Mouse (Mus musculus) kidney, embryonic 16.5 days (tissue): Measurements from ENCODE around the gene Tas2r123. TPM values are rescaled to one million over a fixed set of nuclear protein-coding genes. Genes with fewer than 3 reads are reported as not detected.

Experiments used
- ATAC-seq: fragments of 200-750 bp; cut with Nextera tagmentation; 2 replicates; pipeline ENCODE4 v1.8.0; 2017; ENCODE audit warnings: moderate TSS enrichment; ENCODE audit not compliant: low FRiP score, low TSS enrichment
- H3K27ac ChIP-seq: fragments of 300-500 bp; sonication (generic); 2 replicates; pipeline ENCODE4 v1.5.1; 2014; ENCODE audit warnings: low read length
- H3K27me3 ChIP-seq: fragments of 300-500 bp; sonication (generic); 2 replicates; pipeline ENCODE4 v1.6.1; 2014; ENCODE audit warnings: low read length, control low read depth, mixed read lengths; ENCODE audit not compliant: insufficient read depth
- H3K36me3 ChIP-seq: fragments of 300-500 bp; sonication (generic); 2 replicates; pipeline ENCODE4 v1.6.1; 2014; ENCODE audit warnings: low read length, control low read depth, mixed read lengths; ENCODE audit not compliant: insufficient read depth
- H3K4me1 ChIP-seq: fragments of 300-500 bp; sonication (generic); 2 replicates; pipeline ENCODE4 v1.6.1; 2014; ENCODE audit warnings: low read length, control low read depth, mixed read lengths; ENCODE audit not compliant: insufficient read depth
- H3K4me2 ChIP-seq: fragments of 300-500 bp; sonication (generic); replicated peaks from 2 replicates; pipeline ENCODE4 v1.6.1; 2014; ENCODE audit warnings: low read depth, low read length
- H3K4me3 ChIP-seq: fragments of 300-500 bp; sonication (generic); 2 replicates; pipeline ENCODE4 v1.5.1; 2014; ENCODE audit warnings: mild to moderate bottlenecking, low read length
- H3K9ac ChIP-seq: fragments of 300-500 bp; sonication (generic); replicated peaks from 2 replicates; pipeline ENCODE4 v1.6.1; 2014; ENCODE audit warnings: low read length
- H3K9me3 ChIP-seq: fragments of 300-500 bp; sonication (generic); 2 replicates; pipeline ENCODE4 v1.6.1; 2016; ENCODE audit warnings: low read length, control low read depth
- WGBS: fragments of 180-500 bp; shearing (Covaris S2); extraction: QIAGEN DNeasy Blood & Tissue Kit; methylation state at CpG from one replicate; pipeline ENCODE4 v1.1.7; 2014; 5-methylcytosine and 5-hydroxymethylcytosine counted together
- polyA plus RNA-seq: library from polyadenylated mRNA; unstranded; fragments of >200 nt; fragmentation: Nextera tagmentation; extraction: Ambion mirVana; gene quantifications from 2 replicates; pipeline ENCODE4 v1.2.1, GENCODE M21; 2015

The Tas2r123 gene
- polyA plus RNA-seq = not detected in 2 replicates

DNA sequence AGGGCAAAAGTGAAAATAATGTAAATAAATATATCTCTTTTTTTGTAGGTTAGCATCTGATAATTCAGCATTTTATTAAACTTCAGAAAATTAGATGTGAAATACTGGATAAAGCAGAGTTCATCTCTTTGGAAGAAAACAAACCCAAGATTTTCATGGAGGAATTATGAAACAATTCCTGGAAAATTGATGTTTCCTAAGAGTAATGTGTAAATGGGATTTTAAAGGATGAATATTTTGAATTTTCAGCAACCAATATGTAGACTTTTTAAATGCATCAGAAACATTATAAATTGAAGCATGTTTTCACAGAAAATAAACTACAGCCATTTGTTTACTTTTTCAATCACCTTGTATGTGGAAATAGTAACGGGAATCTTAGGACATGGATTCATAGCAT lies at the start of gene Tas2r123:
TSS of gene Tas2r123 (plus strand) at position 301 of the 400 bp plus-strand sequence.
- H3K27me3 ChIP-seq = no peaks in the 10 kb centered on the region
- 85% methylated on average over 1 of the region's 1 CpGs for WGBS
- H3K4me2 ChIP-seq = no peak within 1 kb of the TSS
- H3K9ac ChIP-seq = no peak within 1 kb of the TSS
- H3K36me3 ChIP-seq = no peaks in the 10 kb centered on the region
- H3K27ac ChIP-seq = no peak within 1 kb of the TSS
- H3K9me3 ChIP-seq = no peaks in the 10 kb centered on the region
- no peaks in the 10 kb centered on the region for H3K4me1 ChIP-seq
- no peak for ATAC-seq
- no peak within 1 kb of the TSS for H3K4me3 ChIP-seq

DNA sequence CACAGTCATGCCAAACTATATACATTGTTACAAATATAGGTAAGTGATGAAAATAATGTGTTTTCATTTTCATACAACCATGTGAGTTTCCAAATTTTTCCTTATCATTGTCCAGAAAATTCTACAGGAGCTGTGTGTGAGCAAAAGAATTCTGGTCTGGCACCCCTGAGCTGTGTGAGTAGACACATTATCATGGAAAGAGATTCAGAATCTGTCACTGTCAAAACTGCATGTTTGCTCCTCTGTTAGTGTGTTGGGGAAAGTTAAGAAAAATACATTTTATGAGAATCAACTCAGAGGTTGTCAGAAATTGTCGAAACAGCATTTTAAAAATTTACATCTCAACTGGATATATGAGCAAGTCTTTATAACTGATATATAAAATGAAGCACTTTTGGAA lies 44.4 kb upstream of the Tas2r123 start, which contains the start of gene Tas2r117:
TSS of gene Tas2r117 (plus strand) at position 301 of the 400 bp plus-strand sequence.
- Histone ChIP-seq H3K27me3 (no peaks in the 10 kb centered on the region), H3K4me1 (no peaks in the 10 kb centered on the region), H3K4me2 (no peak within 1 kb of the TSS), H3K36me3 (no peaks in the 10 kb centered on the region), H3K27ac (no peak within 1 kb of the TSS), H3K9me3 (no peaks in the 10 kb centered on the region), H3K4me3 (no peak within 1 kb of the TSS), H3K9ac (no peak within 1 kb of the TSS)
- ATAC-seq = no peak
- WGBS = 71% methylated on average over 1 of the region's 1 CpGs

DNA sequence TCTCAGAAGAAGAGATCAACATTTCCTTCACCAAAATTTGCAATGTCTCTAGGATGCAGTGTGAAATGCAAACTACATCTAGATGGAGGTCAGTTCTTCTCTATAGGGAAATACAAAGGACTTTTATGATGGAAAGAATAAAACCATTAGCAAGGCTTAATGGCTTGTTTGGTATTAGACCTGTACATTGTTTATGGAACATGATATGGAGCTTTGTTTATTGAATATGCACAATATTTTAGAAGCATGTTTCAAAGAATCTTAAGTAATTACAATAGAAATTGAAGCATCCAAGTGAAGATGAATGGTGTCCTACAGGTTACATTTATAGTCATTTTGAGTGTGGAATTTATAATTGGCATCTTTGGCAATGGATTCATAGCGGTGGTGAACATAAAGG lies 8.2 kb downstream of the Tas2r123 start, which contains the start of gene Tas2r116:
TSS of gene Tas2r116 (plus strand) at position 301 of the 400 bp plus-strand sequence.
- H3K36me3 ChIP-seq = no peaks in the 10 kb centered on the region
- ATAC-seq = no peak
- 81% methylated on average over 1 of the region's 1 CpGs for WGBS
- no peak within 1 kb of the TSS for H3K4me2 ChIP-seq
- H3K27ac ChIP-seq = no peak within 1 kb of the TSS
- no peak within 1 kb of the TSS for H3K9ac ChIP-seq
- H3K4me1 ChIP-seq = no peaks in the 10 kb centered on the region
- no peaks in the 10 kb centered on the region for H3K27me3 ChIP-seq
- H3K4me3 ChIP-seq = no peak within 1 kb of the TSS
- H3K9me3 ChIP-seq = no peaks in the 10 kb centered on the region

DNA sequence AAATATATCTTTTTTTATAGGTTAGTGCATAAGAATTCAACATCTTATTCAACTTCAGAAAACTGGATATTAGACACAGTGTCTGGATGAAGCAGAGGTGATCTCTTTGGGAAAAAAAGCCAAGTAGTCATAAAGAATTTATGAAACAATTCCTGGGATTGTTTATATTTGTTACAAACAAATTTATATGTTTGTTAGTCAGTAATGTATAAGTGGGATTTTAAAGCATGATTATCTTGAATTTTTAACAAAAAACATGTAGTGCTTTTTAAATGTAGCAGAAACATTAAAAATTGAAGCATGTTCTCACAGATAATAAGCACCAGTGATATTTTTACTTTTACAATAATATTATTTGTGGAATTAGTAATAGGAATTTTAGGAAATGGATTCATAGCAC lies 20.8 kb downstream of the Tas2r123 start, which contains the start of gene Tas2r110:
TSS of gene Tas2r110 (plus strand) at position 301 of the 400 bp plus-strand sequence.
- no peak for ATAC-seq
- no peaks in the 10 kb centered on the region for H3K36me3 ChIP-seq
- H3K27me3 ChIP-seq = no peaks in the 10 kb centered on the region
- no peak within 1 kb of the TSS for H3K4me3 ChIP-seq
- H3K27ac ChIP-seq = no peak within 1 kb of the TSS
- H3K9ac ChIP-seq = no peak within 1 kb of the TSS
- H3K4me1 ChIP-seq = no peaks in the 10 kb centered on the region
- H3K4me2 ChIP-seq = no peak within 1 kb of the TSS
- H3K9me3 ChIP-seq = no peaks in the 10 kb centered on the region

DNA sequence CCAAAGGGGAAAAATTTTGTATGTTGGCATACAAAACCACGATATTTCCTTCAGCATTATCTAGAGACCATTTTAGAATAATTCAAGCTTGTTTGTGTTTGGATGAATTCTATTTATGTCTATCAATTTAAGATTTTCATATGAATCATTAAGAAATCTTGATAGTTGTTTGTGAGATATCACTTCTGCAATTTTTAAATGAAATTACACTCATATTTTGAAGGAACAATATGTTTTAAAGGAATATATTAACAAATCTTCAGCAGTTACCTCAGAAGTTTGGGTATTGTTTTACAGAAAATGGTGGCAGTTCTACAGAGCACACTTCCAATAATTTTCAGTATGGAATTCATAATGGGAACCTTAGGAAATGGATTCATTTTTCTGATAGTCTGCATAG lies 45.8 kb downstream of the Tas2r123 start, which contains the start of gene Tas2r113:
TSS of gene Tas2r113 (plus strand) at position 301 of the 400 bp plus-strand sequence.
- no peaks in the 10 kb centered on the region for H3K27me3 ChIP-seq
- ATAC-seq = no peak
- H3K36me3 ChIP-seq = no peaks in the 10 kb centered on the region
- H3K27ac ChIP-seq = no peak within 1 kb of the TSS
- H3K9ac ChIP-seq = no peak within 1 kb of the TSS
- H3K4me1 ChIP-seq = no peaks in the 10 kb centered on the region
- H3K4me2 ChIP-seq = no peak within 1 kb of the TSS
- WGBS = 71% methylated on average over 1 of the region's 1 CpGs
- no peak within 1 kb of the TSS for H3K4me3 ChIP-seq
- no peaks in the 10 kb centered on the region for H3K9me3 ChIP-seq

Other genes with a start within 250 kb of the Tas2r123 start
- not detected in 2 replicates for gene A630073D07Rik, start 195.6 kb upstream of the Tas2r123 start, polyA plus RNA-seq
- not detected in 2 replicates for gene Tas2r120, start 190.2 kb upstream of the Tas2r123 start, polyA plus RNA-seq
- not detected in 2 replicates for gene Tas2r121, start 146.1 kb upstream of the Tas2r123 start, polyA plus RNA-seq
- not detected in 2 replicates for gene Tas2r122, start 135.2 kb upstream of the Tas2r123 start, polyA plus RNA-seq
- not detected in 2 replicates for gene Tas2r115, start 109.1 kb upstream of the Tas2r123 start, polyA plus RNA-seq
- not detected in 2 replicates for gene Tas2r124, start 92.4 kb upstream of the Tas2r123 start, polyA plus RNA-seq
- not detected in 2 replicates for gene Tas2r102, start 85.0 kb upstream of the Tas2r123 start, polyA plus RNA-seq
- gene Tas2r136, start 69.0 kb upstream of the Tas2r123 start, polyA plus RNA-seq = not detected in 2 replicates
- not detected in 2 replicates for gene Tas2r117, start 44.3 kb upstream of the Tas2r123 start, polyA plus RNA-seq
- not detected in 2 replicates for gene Tas2r116, start 8.3 kb downstream of the Tas2r123 start, polyA plus RNA-seq
- gene Tas2r110, start 20.9 kb downstream of the Tas2r123 start, polyA plus RNA-seq = not detected in 2 replicates
- not detected in 2 replicates for gene Tas2r113, start 45.9 kb downstream of the Tas2r123 start, polyA plus RNA-seq
- gene Tas2r125, start 62.5 kb downstream of the Tas2r123 start, polyA plus RNA-seq = not detected in 2 replicates
- gene Tas2r129, start 104.0 kb downstream of the Tas2r123 start, polyA plus RNA-seq = not detected in 2 replicates
- not detected in 2 replicates for gene Tas2r131, start 110.8 kb downstream of the Tas2r123 start, polyA plus RNA-seq
- not detected in 2 replicates for gene Tas2r109, start 133.8 kb downstream of the Tas2r123 start, polyA plus RNA-seq
- not detected in 2 replicates for gene Tas2r103, start 190.0 kb downstream of the Tas2r123 start, polyA plus RNA-seq
- gene Tas2r140, start 208.7 kb downstream of the Tas2r123 start, polyA plus RNA-seq = not detected in 2 replicates